Mouse (Mus musculus): Measurements from ENCODE around the gene Olfr341. TPM values are rescaled to one million over a fixed set of nuclear protein-coding genes. Genes with fewer than 3 reads are reported as not detected.

The Olfr341 gene
- total RNA-seq (2015; ENCODE audit: low replicate concordance) = not detected in 2 replicates
- not detected in 2 replicates for total RNA-seq (2017; ENCODE audit: low replicate concordance)

DNA sequence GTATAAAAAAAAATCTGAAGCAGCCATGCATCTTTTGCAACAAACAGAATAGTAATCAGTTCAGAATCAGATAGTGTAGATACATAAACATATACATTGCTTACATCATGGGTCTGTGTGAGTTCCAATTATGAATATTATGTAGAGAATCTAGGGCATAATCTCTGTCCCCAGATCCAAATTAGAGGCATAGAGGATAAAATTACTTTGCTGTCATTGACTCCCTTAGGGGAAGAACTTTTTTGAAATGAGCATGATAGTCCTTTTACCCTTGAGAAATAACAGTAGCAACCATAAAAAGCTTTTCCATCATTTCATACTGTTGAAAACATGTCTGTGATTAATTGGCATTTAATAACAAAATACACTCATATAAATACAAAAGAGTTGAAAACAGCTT is at the start of gene Olfr341:
Gene Olfr341 (minus strand): TSS at position 101 of the 400 bp plus-strand sequence.
- ATAC-seq (replicated peaks; ENCODE audit: low FRiP score, poor library complexity, severe bottlenecking) = no peak

DNA sequence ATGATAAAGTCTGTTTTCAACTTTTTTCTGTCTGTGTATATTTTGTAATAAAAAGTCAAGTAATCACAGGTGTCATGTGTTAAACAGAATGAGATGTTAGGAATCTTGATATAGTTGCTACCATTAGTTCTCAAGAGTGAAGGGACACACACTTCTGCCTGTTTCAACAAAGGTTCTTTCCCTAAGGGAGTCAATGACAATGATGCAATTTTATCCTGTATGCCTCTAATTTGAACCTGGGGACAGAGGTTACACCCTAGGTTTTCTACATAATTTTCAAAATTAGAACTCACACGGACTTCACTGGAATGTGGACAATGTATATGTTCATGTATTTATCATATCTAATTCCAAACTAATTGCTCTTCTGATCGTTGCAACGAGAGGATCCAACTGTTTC is 42.4 kb upstream of the Olfr341 start, which contains the start of gene Olfr342:
Gene Olfr342 (plus strand): TSS at position 301 of the 400 bp plus-strand sequence.
- ATAC-seq (replicated peaks; ENCODE audit: low FRiP score, poor library complexity, severe bottlenecking) = no peak

DNA sequence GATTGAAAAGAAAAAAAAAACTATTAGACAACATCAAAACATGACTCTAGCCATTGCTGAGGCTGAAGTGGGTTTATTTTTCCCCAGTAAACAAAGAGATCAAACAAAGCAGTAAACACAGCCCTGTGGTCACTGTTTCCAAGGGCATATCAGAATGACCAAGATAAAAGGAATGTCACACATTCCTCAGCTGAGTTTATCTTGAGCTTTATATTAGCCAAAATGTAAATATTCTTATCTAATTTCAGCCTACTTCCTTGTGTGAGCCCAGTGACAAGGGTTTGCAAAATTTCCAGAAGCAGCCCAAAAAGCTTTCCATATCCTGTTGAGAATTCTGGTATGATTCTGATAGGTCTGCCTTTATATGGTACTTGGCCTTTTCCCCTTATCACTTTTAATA is 8.6 kb downstream of the Olfr341 start:
- ATAC-seq (replicated peaks; ENCODE audit: low FRiP score, poor library complexity, severe bottlenecking) = no peak

DNA sequence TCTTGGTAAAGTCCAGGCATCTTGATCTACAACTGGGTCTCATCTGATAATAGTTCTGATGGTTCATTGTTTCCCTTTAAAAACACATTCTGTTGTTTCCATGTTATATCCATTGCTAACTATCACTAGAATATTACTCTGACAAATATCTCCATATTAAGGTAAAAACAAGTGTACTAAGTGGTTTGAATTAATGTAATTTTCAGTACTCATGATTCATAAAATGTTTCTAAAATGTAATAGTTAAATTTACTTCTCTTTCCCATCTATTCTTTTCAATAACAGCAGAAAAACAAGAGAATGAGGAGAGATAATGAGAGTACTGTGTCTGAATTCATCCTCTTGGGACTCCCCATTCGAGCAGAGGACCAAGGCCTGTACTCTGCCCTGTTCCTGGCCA is 30.0 kb downstream of the Olfr341 start, which contains the start of gene Olfr340:
Gene Olfr340 (plus strand): TSS at position 301 of the 400 bp plus-strand sequence.
- no peak for ATAC-seq (replicated peaks; ENCODE audit: low FRiP score, poor library complexity, severe bottlenecking)

Other genes starting within 250 kb of the Olfr341 start
- not detected in 2 replicates for gene Olfr338, start 108.9 kb downstream of the Olfr341 start, total RNA-seq (2015; ENCODE audit: low replicate concordance)
- not detected in 2 replicates for gene Olfr338, start 108.9 kb downstream of the Olfr341 start, total RNA-seq (2017; ENCODE audit: low replicate concordance)
- not detected in 2 replicates for gene Olfr339, start 63.5 kb downstream of the Olfr341 start, total RNA-seq (2015; ENCODE audit: low replicate concordance)
- gene Olfr339, start 63.5 kb downstream of the Olfr341 start, total RNA-seq (2017; ENCODE audit: low replicate concordance) = not detected in 2 replicates
- gene Olfr340, start 29.9 kb downstream of the Olfr341 start, total RNA-seq (2015; ENCODE audit: low replicate concordance) = not detected in 2 replicates
- not detected in 2 replicates for gene Olfr340, start 29.9 kb downstream of the Olfr341 start, total RNA-seq (2017; ENCODE audit: low replicate concordance)
- not detected in 2 replicates for gene Olfr342, start 42.5 kb upstream of the Olfr341 start, total RNA-seq (2015; ENCODE audit: low replicate concordance)
- not detected in 2 replicates for gene Olfr342, start 42.5 kb upstream of the Olfr341 start, total RNA-seq (2017; ENCODE audit: low replicate concordance)
- gene Olfr344, start 84.2 kb upstream of the Olfr341 start, total RNA-seq (2015; ENCODE audit: low replicate concordance) = not detected in 2 replicates
- gene Olfr344, start 84.2 kb upstream of the Olfr341 start, total RNA-seq (2017; ENCODE audit: low replicate concordance) = not detected in 2 replicates
- gene Olfr345, start 157.6 kb upstream of the Olfr341 start, total RNA-seq (2015; ENCODE audit: low replicate concordance) = not detected in 2 replicates
- gene Olfr345, start 157.6 kb upstream of the Olfr341 start, total RNA-seq (2017; ENCODE audit: low replicate concordance) = not detected in 2 replicates
- not detected in 2 replicates for gene Olfr346, start 203.3 kb upstream of the Olfr341 start, total RNA-seq (2015; ENCODE audit: low replicate concordance)
- gene Olfr346, start 203.3 kb upstream of the Olfr341 start, total RNA-seq (2017; ENCODE audit: low replicate concordance) = not detected in 2 replicates
- gene Olfr347, start 249.4 kb upstream of the Olfr341 start, total RNA-seq (2015; ENCODE audit: low replicate concordance) = not detected in 2 replicates
- not detected in 2 replicates for gene Olfr347, start 249.4 kb upstream of the Olfr341 start, total RNA-seq (2017; ENCODE audit: low replicate concordance)